Mouse (Mus musculus): ENCODE measurements around the gene Ppp1r18. TPM values are rescaled to one million over a fixed set of nuclear protein-coding genes. Genes with fewer than 3 reads are reported as not detected.
A peak's percentile ranks its signal among the peaks of the same experiment; 100 is the strongest.

The Ppp1r18 gene
- total RNA-seq, 1 experiment: 29.9 TPM

DNA sequence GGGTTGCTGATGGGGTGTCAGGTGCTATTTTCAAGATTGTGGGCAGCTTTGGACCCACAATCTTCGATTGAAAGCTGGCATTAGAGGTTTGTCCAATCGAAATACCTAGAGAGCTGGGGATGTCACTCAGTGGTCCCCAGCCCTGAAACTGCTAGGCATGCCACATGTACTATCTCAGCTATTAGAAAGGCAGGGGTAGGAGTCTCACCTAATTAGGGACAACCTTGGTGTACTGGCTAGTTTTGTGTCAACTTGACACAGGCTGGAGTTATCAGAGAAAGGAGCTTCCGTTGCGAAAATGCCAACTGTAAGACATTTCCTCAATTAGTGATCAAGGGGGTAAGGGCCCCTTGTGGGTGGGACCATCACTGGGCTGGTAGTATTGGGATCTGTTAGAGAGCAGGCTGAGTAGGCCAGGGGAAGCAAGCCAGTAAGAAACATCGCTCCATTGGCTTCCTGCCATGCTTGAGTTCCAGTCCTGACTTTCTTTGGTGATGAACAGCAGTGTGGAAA is 32.1 kb upstream of the Ppp1r18 start:
- Histone ChIP-seq H3K9me3 (ENCODE audit: control insufficient read depth, insufficient read depth, low read depth, low read length) (no peaks in the 10 kb centered on the region), H3K9ac (ENCODE audit: insufficient read depth, low read depth, low read length, poor library complexity, severe bottlenecking) (no peak overlapping the region), H3K36me3 (ENCODE audit: control insufficient read depth, insufficient read depth, low read length, poor library complexity, severe bottlenecking) (peaks cover 37% of the 10 kb centered on the region), H3K4me3 (ENCODE audit: insufficient read depth in 1 of 2, low read depth in 1 of 2, low read length in 2 of 2, poor library complexity in 1 of 2, severe bottlenecking in 1 of 2) (no peak overlapping the region), H3K4me1 (ENCODE audit: control insufficient read depth in 2 of 2, insufficient read depth in 2 of 2, low read length in 2 of 2, poor library complexity in 1 of 2) (peaks cover 2 to 9% of the 10 kb centered on the region in 2 experiments; a peak in 2 of 4 replicates), H3K27ac (ENCODE audit: insufficient read depth, low read depth, low read length, poor library complexity, severe bottlenecking) (no peak overlapping the region)
- DNase-seq (ENCODE audit: low read depth, low spot score): no peak
- in situ Hi-C loops (cut with MboI; ENCODE audit: low sequenced_read_pairs in 2 of 2, unreplicated experiment in 2 of 2): no loop called here
- TF ChIP-seq ZC3H11A (IDR thresholded peaks at IDR 0.05; ENCODE audit: borderline replicate concordance, low read depth, low read length): no peak
- no peak for TF ChIP-seq ZNF384 (IDR thresholded peaks at IDR 0.05; ENCODE audit: low read depth, low read length)
- no peak for TF ChIP-seq HCFC1 (IDR thresholded peaks at IDR 0.05; ENCODE audit: borderline replicate concordance, insufficient read depth, low read length)
- no peak for TF ChIP-seq CHD2 (IDR thresholded peaks at IDR 0.05; ENCODE audit: low read depth, low read length)
- no peak for TF ChIP-seq MAFK (IDR thresholded peaks at IDR 0.05; ENCODE audit: insufficient read depth, low read depth, low read length)

- TF ChIP-seq MAFK (IDR thresholded peaks at IDR 0.05; ENCODE audit: insufficient read depth, low read depth, low read length): no peak
- TF ChIP-seq HCFC1 (IDR thresholded peaks at IDR 0.05; ENCODE audit: borderline replicate concordance, insufficient read depth, low read length): no peak
- no peak for TF ChIP-seq ZNF384 (IDR thresholded peaks at IDR 0.05; ENCODE audit: low read depth, low read length)
- TF ChIP-seq ZC3H11A (IDR thresholded peaks at IDR 0.05; ENCODE audit: borderline replicate concordance, low read depth, low read length): no peak
- no peak for TF ChIP-seq CHD2 (IDR thresholded peaks at IDR 0.05; ENCODE audit: low read depth, low read length)
- Histone ChIP-seq H3K9me3 (ENCODE audit: control insufficient read depth, insufficient read depth, low read depth, low read length) (no peaks in the 10 kb centered on the region), H3K4me3 (ENCODE audit: insufficient read depth in 1 of 2, low read depth in 1 of 2, low read length in 2 of 2, poor library complexity in 1 of 2, severe bottlenecking in 1 of 2) (peak overlapping the region in 1 of 2 experiments; percentile 6; a peak in 1 of 4 replicates), H3K4me1 (ENCODE audit: control insufficient read depth in 2 of 2, insufficient read depth in 2 of 2, low read length in 2 of 2, poor library complexity in 1 of 2) (peaks cover 2 to 9% of the 10 kb centered on the region in 2 experiments; a peak in 2 of 4 replicates), H3K9ac (ENCODE audit: insufficient read depth, low read depth, low read length, poor library complexity, severe bottlenecking) (no peak overlapping the region), H3K27ac (ENCODE audit: insufficient read depth, low read depth, low read length, poor library complexity, severe bottlenecking) (no peak overlapping the region), H3K36me3 (ENCODE audit: control insufficient read depth, insufficient read depth, low read length, poor library complexity, severe bottlenecking) (peaks cover 37% of the 10 kb centered on the region)
- in situ Hi-C loops (cut with MboI; ENCODE audit: low sequenced_read_pairs in 2 of 2, unreplicated experiment in 2 of 2): no loop called here
- no peak for DNase-seq (ENCODE audit: low read depth, low spot score)
Observed at GRCm38 (mm10) chr17:35833894-35834293, 31.5 kb upstream of the Ppp1r18 start.

- Histone ChIP-seq H3K36me3 (ENCODE audit: control insufficient read depth, insufficient read depth, low read length, poor library complexity, severe bottlenecking) (peaks cover 37% of the 10 kb centered on the region), H3K9ac (ENCODE audit: insufficient read depth, low read depth, low read length, poor library complexity, severe bottlenecking) (peak overlapping the region; percentile 63), H3K4me3 (ENCODE audit: insufficient read depth in 1 of 2, low read depth in 1 of 2, low read length in 2 of 2, poor library complexity in 1 of 2, severe bottlenecking in 1 of 2) (peak overlapping the region; percentile 88 to 96; a peak in 3 of 4 replicates), H3K27ac (ENCODE audit: insufficient read depth, low read depth, low read length, poor library complexity, severe bottlenecking) (peak overlapping the region; percentile 1; the same call in 1 of the 2 replicates), H3K9me3 (ENCODE audit: control insufficient read depth, insufficient read depth, low read depth, low read length) (no peaks in the 10 kb centered on the region), H3K4me1 (ENCODE audit: control insufficient read depth in 2 of 2, insufficient read depth in 2 of 2, low read length in 2 of 2, poor library complexity in 1 of 2) (peaks cover 5 to 9% of the 10 kb centered on the region in 2 experiments; a peak in 2 of 4 replicates)
- DNase-seq (ENCODE audit: low read depth, low spot score): no peak
- TF ChIP-seq HCFC1 (IDR thresholded peaks at IDR 0.05; ENCODE audit: borderline replicate concordance, insufficient read depth, low read length) (no peak), ZNF384 (IDR thresholded peaks at IDR 0.05; ENCODE audit: low read depth, low read length) (no peak), CHD2 (IDR thresholded peaks at IDR 0.05; ENCODE audit: low read depth, low read length) (no peak), ZC3H11A (IDR thresholded peaks at IDR 0.05; ENCODE audit: borderline replicate concordance, low read depth, low read length) (no peak), MAFK (IDR thresholded peaks at IDR 0.05; ENCODE audit: insufficient read depth, low read depth, low read length) (no peak)
- in situ Hi-C loops (cut with MboI; ENCODE audit: low sequenced_read_pairs in 2 of 2, unreplicated experiment in 2 of 2): no loop called here
Observed at GRCm38 (mm10) chr17:35834696-35835422, 30.5 kb upstream of the Ppp1r18 start.

DNA sequence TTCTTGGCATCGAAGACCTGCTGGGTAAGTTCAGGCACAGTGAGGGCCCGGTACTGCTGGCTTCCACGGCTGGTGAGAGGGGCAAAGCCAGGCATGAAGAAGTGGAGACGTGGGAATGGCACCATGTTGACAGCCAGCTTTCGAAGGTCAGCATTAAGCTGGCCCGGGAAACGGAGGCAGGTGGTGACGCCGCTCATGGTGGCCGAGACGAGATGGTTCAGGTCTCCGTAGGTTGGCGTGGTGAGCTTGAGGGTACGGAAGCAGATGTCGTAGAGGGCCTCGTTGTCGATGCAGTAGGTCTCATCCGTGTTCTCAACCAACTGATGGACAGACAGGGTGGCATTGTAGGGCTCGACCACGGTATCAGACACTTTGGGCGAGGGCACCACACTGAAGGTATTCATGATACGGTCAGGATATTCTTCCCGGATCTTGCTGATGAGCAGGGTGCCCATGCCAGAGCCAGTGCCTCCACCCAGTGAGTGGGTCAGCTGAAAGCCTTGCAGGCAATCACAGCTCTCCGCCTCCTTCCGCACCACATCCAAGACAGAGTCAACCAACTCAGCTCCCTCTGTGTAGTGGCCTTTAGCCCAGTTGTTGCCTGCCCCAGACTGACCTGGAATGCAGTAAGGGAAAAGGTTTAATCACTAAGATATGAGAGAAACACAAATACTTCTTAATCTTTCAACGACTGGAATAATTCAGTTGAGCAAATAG is 29.8 kb upstream of the Ppp1r18 start:
- Histone ChIP-seq H3K27ac (ENCODE audit: insufficient read depth, low read depth, low read length, poor library complexity, severe bottlenecking) (peak overlapping the region; percentile 1; the same call in 1 of the 2 replicates), H3K36me3 (ENCODE audit: control insufficient read depth, insufficient read depth, low read length, poor library complexity, severe bottlenecking) (peaks cover 37% of the 10 kb centered on the region), H3K4me1 (ENCODE audit: control insufficient read depth in 2 of 2, insufficient read depth in 2 of 2, low read length in 2 of 2, poor library complexity in 1 of 2) (peaks cover 5 to 8% of the 10 kb centered on the region in 2 experiments; a peak in 3 of 4 replicates), H3K9me3 (ENCODE audit: control insufficient read depth, insufficient read depth, low read depth, low read length) (no peaks in the 10 kb centered on the region), H3K9ac (ENCODE audit: insufficient read depth, low read depth, low read length, poor library complexity, severe bottlenecking) (peak overlapping the region; percentile 63), H3K4me3 (ENCODE audit: insufficient read depth in 1 of 2, low read depth in 1 of 2, low read length in 2 of 2, poor library complexity in 1 of 2, severe bottlenecking in 1 of 2) (peak overlapping the region; percentile 88 to 96)
- no peak for TF ChIP-seq CHD2 (IDR thresholded peaks at IDR 0.05; ENCODE audit: low read depth, low read length)
- no peak for TF ChIP-seq MAFK (IDR thresholded peaks at IDR 0.05; ENCODE audit: insufficient read depth, low read depth, low read length)
- no peak for TF ChIP-seq HCFC1 (IDR thresholded peaks at IDR 0.05; ENCODE audit: borderline replicate concordance, insufficient read depth, low read length)
- no peak for TF ChIP-seq ZNF384 (IDR thresholded peaks at IDR 0.05; ENCODE audit: low read depth, low read length)
- no peak for TF ChIP-seq ZC3H11A (IDR thresholded peaks at IDR 0.05; ENCODE audit: borderline replicate concordance, low read depth, low read length)
- in situ Hi-C loops (cut with MboI; ENCODE audit: low sequenced_read_pairs in 2 of 2, unreplicated experiment in 2 of 2): no loop called here
- DNase-seq (ENCODE audit: low read depth, low spot score): no peak

All from ES-E14 (cell line).